Mouse (Mus musculus): ENCODE data around the gene Actn3. TPM values are rescaled to one million over a fixed set of nuclear protein-coding genes. Genes with fewer than 3 reads are reported as not detected.
"Not testable (repeated sequence)": the region's sequence is repeated elsewhere in the genome, so short reads cannot be mapped to it uniquely, and the experiment has no call there.

Actn3 gene
- total and polyA plus RNA-seq, 2 experiments, result 1.1 TPM; not detected in 1

- TF ChIP-seq POLR2A (IDR thresholded peaks at IDR 0.05; ENCODE audit: extremely low read depth, insufficient read depth, low read length), result no peak
- no peak for TF ChIP-seq CTCF (IDR thresholded peaks at IDR 0.05; ENCODE audit: low read depth, low read length)
- peak; percentile 85 for DNase-seq (ENCODE audit: extremely low read depth, low read depth, low spot score)
Measured at GRCm38 (mm10) chr19:4828444-4829114, 49.1 kb downstream of the Actn3 start.

GRCm38 (mm10) chr19:4820678-4821303 lies 56.9 kb downstream of the Actn3 start:
- Histone ChIP-seq H3K9ac (ENCODE audit: low read depth, low read length) (no peak overlapping the region), H3K79me2 (ENCODE audit: control insufficient read depth, insufficient read depth, low read length) (no peaks in the 10 kb centered on the region), H3K27me3 (ENCODE audit: control insufficient read depth, insufficient read depth, low read length) (no peaks in the 10 kb centered on the region), H3K36me3 (ENCODE audit: control insufficient read depth, insufficient read depth, low read length) (peaks cover 16% of the 10 kb centered on the region), H3K4me3 (ENCODE audit: insufficient read depth, low read depth, low read length) (no peak overlapping the region), H3K27ac (replicated peaks; ENCODE audit: insufficient read depth, low read depth, low read length) (peak overlapping the region; percentile 43), H3K4me1 (ENCODE audit: control insufficient read depth, insufficient read depth, low read length) (peaks cover 9% of the 10 kb centered on the region)
- WGBS, result 12% methylated on average over 5 of the region's 5 CpGs
- DNase-seq (ENCODE audit: extremely low read depth, low read depth, low spot score), result peak; percentile 98
- TF ChIP-seq CTCF (IDR thresholded peaks at IDR 0.05; ENCODE audit: low read depth, low read length) (no peak), POLR2A (IDR thresholded peaks at IDR 0.05; ENCODE audit: extremely low read depth, insufficient read depth, low read length) (no peak)

More at GRCm38 (mm10) chr19:4828444-4829114, 49.1 kb downstream of the Actn3 start:
- peak overlapping the region; percentile 83 for H3K27ac ChIP-seq (replicated peaks; ENCODE audit: insufficient read depth, low read depth, low read length)
- peaks cover 22% of the 10 kb centered on the region for H3K4me1 ChIP-seq (ENCODE audit: control insufficient read depth, insufficient read depth, low read length)
- H3K27me3 ChIP-seq (ENCODE audit: control insufficient read depth, insufficient read depth, low read length), result no peaks in the 10 kb centered on the region
- H3K79me2 ChIP-seq (ENCODE audit: control insufficient read depth, insufficient read depth, low read length), result peaks cover 16% of the 10 kb centered on the region
- H3K4me3 ChIP-seq (ENCODE audit: insufficient read depth, low read depth, low read length), result no peak overlapping the region
- WGBS, result 21% methylated on average over 16 of the region's 16 CpGs
- H3K36me3 ChIP-seq (ENCODE audit: control insufficient read depth, insufficient read depth, low read length), result peaks cover 67% of the 10 kb centered on the region
- H3K9ac ChIP-seq (ENCODE audit: low read depth, low read length), result peak overlapping the region; percentile 20; the same call in 1 of the 2 replicates

- Histone ChIP-seq H3K9ac (ENCODE audit: low read depth, low read length) (no peak overlapping the region), H3K36me3 (ENCODE audit: control insufficient read depth, insufficient read depth, low read length) (no peaks in the 10 kb centered on the region), H3K27ac (replicated peaks; ENCODE audit: insufficient read depth, low read depth, low read length) (no peak overlapping the region), H3K4me3 (ENCODE audit: insufficient read depth, low read depth, low read length) (no peak overlapping the region), H3K79me2 (ENCODE audit: control insufficient read depth, insufficient read depth, low read length) (no peaks in the 10 kb centered on the region; the same call in 1 of the 2 replicates), H3K27me3 (ENCODE audit: control insufficient read depth, insufficient read depth, low read length) (no peaks in the 10 kb centered on the region), H3K4me1 (ENCODE audit: control insufficient read depth, insufficient read depth, low read length) (peaks cover 9% of the 10 kb centered on the region)
- TF ChIP-seq CTCF (IDR thresholded peaks at IDR 0.05; ENCODE audit: low read depth, low read length), result no peak
- no peak for TF ChIP-seq POLR2A (IDR thresholded peaks at IDR 0.05; ENCODE audit: extremely low read depth, insufficient read depth, low read length)
- DNase-seq (ENCODE audit: extremely low read depth, low read depth, low spot score), result peak; percentile 55
- 30% methylated on average over 1 of the region's 1 CpGs for WGBS
Measured at GRCm38 (mm10) chr19:4817182-4817835, 60.4 kb downstream of the Actn3 start.

GRCm38 (mm10) chr19:4813015-4813414 lies 64.7 kb downstream of the Actn3 start:
- Histone ChIP-seq H3K27me3 (ENCODE audit: control insufficient read depth, insufficient read depth, low read length) (no peaks in the 10 kb centered on the region), H3K4me1 (ENCODE audit: control insufficient read depth, insufficient read depth, low read length) (peaks cover 20% of the 10 kb centered on the region), H3K9ac (ENCODE audit: low read depth, low read length) (no peak overlapping the region), H3K27ac (replicated peaks; ENCODE audit: insufficient read depth, low read depth, low read length) (no peak overlapping the region), H3K4me3 (ENCODE audit: insufficient read depth, low read depth, low read length) (no peak overlapping the region), H3K79me2 (ENCODE audit: control insufficient read depth, insufficient read depth, low read length) (peaks cover 23% of the 10 kb centered on the region; the same call in 1 of the 2 replicates), H3K36me3 (ENCODE audit: control insufficient read depth, insufficient read depth, low read length) (no peaks in the 10 kb centered on the region)
- 87% methylated on average over 6 of the region's 6 CpGs for WGBS
- DNase-seq (ENCODE audit: extremely low read depth, low read depth, low spot score), result no peak
- TF ChIP-seq POLR2A (IDR thresholded peaks at IDR 0.05; ENCODE audit: extremely low read depth, insufficient read depth, low read length), result no peak
- TF ChIP-seq CTCF (IDR thresholded peaks at IDR 0.05; ENCODE audit: low read depth, low read length), result peak; percentile 59

GRCm38 (mm10) chr19:4812334-4812949 lies 65.3 kb downstream of the Actn3 start:
- not testable (repeated sequence) for DNase-seq (ENCODE audit: extremely low read depth, low read depth, low spot score); H3K9ac ChIP-seq (ENCODE audit: low read depth, low read length); H3K27ac ChIP-seq (replicated peaks; ENCODE audit: insufficient read depth, low read depth, low read length); H3K36me3 ChIP-seq (ENCODE audit: control insufficient read depth, insufficient read depth, low read length); H3K27me3 ChIP-seq (ENCODE audit: control insufficient read depth, insufficient read depth, low read length)
- H3K4me3 ChIP-seq (ENCODE audit: insufficient read depth, low read depth, low read length), result 0 out of 2 replicates have a peak overlapping the region, but pooled peaks have one; percentile 77
- peaks cover 20% of the 10 kb centered on the region for H3K4me1 ChIP-seq (ENCODE audit: control insufficient read depth, insufficient read depth, low read length)
- 79% methylated on average over 8 of the region's 8 CpGs for WGBS
- peaks cover 25% of the 10 kb centered on the region; the same call in 1 of the 2 replicates for H3K79me2 ChIP-seq (ENCODE audit: control insufficient read depth, insufficient read depth, low read length)
